Mouse (Mus musculus) testis, postnatal 14 days (tissue): ENCODE results near the gene Thbs3.

Source experiments
- DNase-seq: peaks from one replicate; pipeline ENCODE4 v3.0.0; 2021; ENCODE audit warnings: low spot score

Thbs3 gene

GRCm38 (mm10) chr3:89251365-89251895 lies 36.5 kb downstream of the Thbs3 start:
- DNase-seq: peak; percentile 39

- DNase-seq: no peak
Observed at GRCm38 (mm10) chr3:89254994-89255393, 40.0 kb downstream of the Thbs3 start.

- DNase-seq: no peak
Observed at GRCm38 (mm10) chr3:89256177-89256576, 41.2 kb downstream of the Thbs3 start.

GRCm38 (mm10) chr3:89259076-89259475 lies 44.1 kb downstream of the Thbs3 start, which contains the start of gene Dpm3:
Gene Dpm3, plus strand, starts transcription at chr3:89259358.
- no peak for DNase-seq

- no peak for DNase-seq
Observed at GRCm38 (mm10) chr3:89260211-89260610, 45.2 kb downstream of the Thbs3 start.

- DNase-seq: no peak
Observed at GRCm38 (mm10) chr3:89262417-89262816, 47.4 kb downstream of the Thbs3 start.

GRCm38 (mm10) chr3:89266439-89266893 lies 51.5 kb downstream of the Thbs3 start:
- DNase-seq: peak; percentile 81

GRCm38 (mm10) chr3:89268916-89269315 lies 53.9 kb downstream of the Thbs3 start:
- DNase-seq: no peak

- peak; percentile 74 for DNase-seq
Observed at GRCm38 (mm10) chr3:89270051-89270755, 55.2 kb downstream of the Thbs3 start, which contains the start of gene Slc50a1. Gene Slc50a1, minus strand, starts transcription at chr3:89270570.

GRCm38 (mm10) chr3:89270891-89271290 lies 55.9 kb downstream of the Thbs3 start:
- no peak for DNase-seq

- no peak for DNase-seq
Observed at GRCm38 (mm10) chr3:89271760-89272159, 56.8 kb downstream of the Thbs3 start.

GRCm38 (mm10) chr3:89276061-89276460 lies 61.1 kb downstream of the Thbs3 start:
- no peak for DNase-seq
